Mouse (Mus musculus) midbrain, embryonic 16.5 days (tissue): ENCODE results near the gene Selenos. TPM values are rescaled to one million over a fixed set of nuclear protein-coding genes. Genes with fewer than 3 reads are reported as not detected.

Experiments
- ATAC-seq: fragments of 200-750 bp; cut with Nextera tagmentation; 2 replicates; pipeline ENCODE4 v1.8.0; 2017; ENCODE audit warnings: moderate TSS enrichment
- H3K27ac ChIP-seq: fragments of 300-500 bp; sonication (generic); 2 replicates; pipeline ENCODE4 v1.5.1; 2014; ENCODE audit warnings: mild to moderate bottlenecking, low read length, mixed read lengths
- H3K27me3 ChIP-seq: fragments of 300-500 bp; sonication (generic); 2 replicates; pipeline ENCODE4 v1.6.1; 2014; ENCODE audit warnings: low read depth, low read length, mixed read lengths; ENCODE audit not compliant: control insufficient read depth, insufficient read depth
- H3K36me3 ChIP-seq: fragments of 300-500 bp; sonication (generic); 2 replicates; pipeline ENCODE4 v1.6.1; 2014; ENCODE audit warnings: mild to moderate bottlenecking, low read length, moderate library complexity, mixed read lengths; ENCODE audit not compliant: control insufficient read depth, insufficient read depth
- H3K4me1 ChIP-seq: fragments of 300-500 bp; sonication (generic); 2 replicates; pipeline ENCODE4 v1.6.1; 2014; ENCODE audit warnings: mild to moderate bottlenecking, low read length, mixed read lengths; ENCODE audit not compliant: control insufficient read depth, insufficient read depth
- H3K4me2 ChIP-seq: fragments of 300-500 bp; sonication (generic); 2 replicates; pipeline ENCODE4 v1.6.1; 2014; ENCODE audit warnings: mild to moderate bottlenecking, low read length, mixed read lengths
- H3K4me3 ChIP-seq: fragments of 300-500 bp; sonication (generic); 2 replicates; pipeline ENCODE4 v1.5.1; 2014; ENCODE audit warnings: low read depth, mild to moderate bottlenecking, low read length, moderate library complexity, mixed read lengths
- H3K9ac ChIP-seq: fragments of 300-500 bp; sonication (generic); 2 replicates; pipeline ENCODE4 v1.6.1; 2014; ENCODE audit warnings: low read depth, low read length, mixed read lengths
- H3K9me3 ChIP-seq: fragments of 300-500 bp; sonication (generic); replicated peaks from 2 replicates; pipeline ENCODE4 v1.6.1; 2014; ENCODE audit warnings: mild to moderate bottlenecking, low read length, mixed read lengths; ENCODE audit not compliant: control insufficient read depth, poor library complexity, severe bottlenecking
- whole genome bisulfite sequencing: fragments of 180-500 bp; shearing (Covaris S2); extraction: QIAGEN DNeasy Blood & Tissue Kit; methylation state at CpG from one replicate; pipeline ENCODE4 v1.1.7; 2014; 5-methylcytosine and 5-hydroxymethylcytosine counted together
- polyA plus RNA-seq: library from polyadenylated mRNA; unstranded; fragments of >200 nt; fragmentation: Nextera tagmentation; extraction: Ambion mirVana; gene quantifications from 2 replicates; pipeline ENCODE4 v1.2.1, GENCODE M21; 2015

Gene Selenos
- 87.3 and 89.6 TPM in 2 replicates for polyA plus RNA-seq

DNA sequence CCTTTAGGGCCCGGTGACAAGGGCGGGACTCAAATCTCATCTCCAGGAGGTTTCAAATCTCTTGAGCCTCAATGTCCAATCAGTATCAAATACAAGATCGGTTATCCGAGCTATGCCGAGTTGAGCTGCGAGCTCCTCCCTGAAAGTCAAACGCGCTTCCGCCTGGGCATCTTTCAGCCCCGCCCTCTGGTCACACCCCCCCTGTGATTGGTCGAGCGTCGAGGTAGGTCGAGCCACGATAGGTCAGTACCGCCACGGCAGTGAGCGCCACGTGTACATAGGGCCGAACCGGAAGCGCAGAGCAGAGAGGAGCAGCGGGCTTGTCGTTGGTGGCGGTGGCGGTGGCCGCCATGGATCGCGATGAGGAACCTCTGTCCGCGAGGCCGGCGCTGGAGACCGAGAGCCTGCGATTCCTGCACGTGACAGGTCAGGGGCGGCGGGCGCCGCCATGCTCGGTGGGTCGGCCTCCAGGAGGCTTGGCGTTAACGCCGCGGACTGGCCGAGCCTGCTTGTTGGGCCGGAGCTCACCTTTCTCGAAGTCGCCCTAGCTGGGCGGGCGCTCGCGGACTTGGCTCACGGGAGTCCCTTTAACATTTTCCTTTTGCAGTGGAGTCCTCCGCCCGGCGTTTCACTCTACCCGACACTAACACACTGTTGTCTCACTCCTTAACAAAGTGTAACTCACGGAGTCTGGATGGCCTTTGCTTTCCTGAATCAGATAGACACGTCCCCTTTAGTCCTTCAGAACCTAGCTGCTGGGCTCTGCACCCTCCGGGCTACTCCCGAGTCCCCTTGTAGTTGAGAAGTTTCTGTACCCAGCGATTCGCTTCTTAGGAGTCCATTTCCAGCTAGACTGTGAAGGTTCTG is at the start of gene Selenos:
TSS of gene Selenos (plus strand) at position 286 of the 867 bp plus-strand sequence.
- H3K4me2 ChIP-seq, result peak within 1 kb of the TSS; percentile 95
- H3K9ac ChIP-seq, result peak within 1 kb of the TSS; percentile 87
- peak within 1 kb of the TSS; percentile 84 for H3K27ac ChIP-seq
- no peaks in the 10 kb centered on the region for H3K9me3 ChIP-seq
- peaks cover 21% of the 10 kb centered on the region for H3K4me1 ChIP-seq
- no peaks in the 10 kb centered on the region for H3K27me3 ChIP-seq
- peaks cover 24% of the 10 kb centered on the region for H3K36me3 ChIP-seq
- WGBS, result under 1% methylated on average over 61 of the region's 65 CpGs
- H3K4me3 ChIP-seq, result peak within 1 kb of the TSS; percentile 91
- peak; percentile 100 for ATAC-seq

- no peaks in the 10 kb centered on the region for H3K9me3 ChIP-seq
- no peak overlapping the region for H3K27ac ChIP-seq
- no peaks in the 10 kb centered on the region for H3K27me3 ChIP-seq
- H3K4me1 ChIP-seq, result no peaks in the 10 kb centered on the region
- no peak for ATAC-seq
- H3K4me2 ChIP-seq, result no peak overlapping the region
- WGBS, result 79% methylated on average over 8 of the region's 8 CpGs
- H3K4me3 ChIP-seq, result no peak overlapping the region
- H3K9ac ChIP-seq, result no peak overlapping the region
- H3K36me3 ChIP-seq, result no peaks in the 10 kb centered on the region
Observed at GRCm38 (mm10) chr7:66036809-66037208, 42.6 kb upstream of the Selenos start.

DNA sequence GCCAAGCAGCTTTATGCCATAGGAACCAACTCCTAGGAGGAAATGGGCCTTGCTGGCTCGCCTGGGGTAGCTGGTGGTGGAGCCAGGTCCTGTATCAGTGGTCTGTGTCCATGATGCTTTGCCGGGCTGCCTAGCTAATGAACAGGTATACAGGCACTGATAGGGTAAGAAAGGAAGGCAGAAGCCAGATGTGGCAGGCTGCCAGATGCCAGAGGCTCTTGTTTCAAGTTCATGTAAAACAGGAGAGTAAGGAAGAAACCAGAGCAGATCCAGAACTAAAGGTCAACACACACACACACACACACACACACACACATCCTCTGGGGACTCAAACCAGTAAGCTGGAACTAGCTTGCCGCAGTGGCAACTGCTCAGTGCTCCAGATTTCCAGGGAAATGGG is 41.2 kb upstream of the Selenos start:
- Histone ChIP-seq H3K27ac (no peak overlapping the region), H3K4me2 (no peak overlapping the region), H3K4me1 (no peaks in the 10 kb centered on the region)

DNA sequence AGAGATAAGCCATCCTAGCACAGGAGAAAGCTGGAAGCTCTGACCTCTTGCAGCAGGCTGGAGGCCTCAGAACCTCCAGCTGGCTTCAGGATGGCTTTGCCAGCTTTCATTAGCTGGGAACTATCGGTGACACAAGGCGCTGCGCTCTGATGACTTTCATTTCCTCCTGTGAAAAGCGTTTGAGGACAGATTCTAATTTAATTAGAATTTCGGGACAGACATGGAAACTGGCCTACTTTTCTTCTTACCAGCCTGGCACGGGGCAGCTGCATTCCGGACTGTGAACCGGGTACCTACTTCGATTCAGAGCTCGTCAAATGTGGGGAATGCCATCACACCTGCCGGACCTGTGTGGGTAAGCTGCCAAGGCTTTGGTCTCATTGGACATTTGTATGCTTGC is 40.7 kb upstream of the Selenos start:
- Histone ChIP-seq H3K4me2 (no peak overlapping the region), H3K27ac (no peak overlapping the region), H3K4me1 (no peaks in the 10 kb centered on the region), H3K27me3 (no peaks in the 10 kb centered on the region), H3K9me3 (no peaks in the 10 kb centered on the region), H3K9ac (no peak overlapping the region), H3K4me3 (no peak overlapping the region), H3K36me3 (no peaks in the 10 kb centered on the region)
- WGBS, result 83% methylated on average over 11 of the region's 11 CpGs
- ATAC-seq, result no peak

More for the DNA sequence above, 41.2 kb upstream of the Selenos start:
- H3K9me3 ChIP-seq, result no peaks in the 10 kb centered on the region
- no peak overlapping the region; the same call in 1 of the 2 replicates for H3K9ac ChIP-seq
- no peaks in the 10 kb centered on the region for H3K27me3 ChIP-seq
- 73% methylated on average over 3 of the region's 3 CpGs for whole genome bisulfite sequencing
- ATAC-seq, result no peak
- H3K36me3 ChIP-seq, result no peaks in the 10 kb centered on the region
- no peak overlapping the region for H3K4me3 ChIP-seq

DNA sequence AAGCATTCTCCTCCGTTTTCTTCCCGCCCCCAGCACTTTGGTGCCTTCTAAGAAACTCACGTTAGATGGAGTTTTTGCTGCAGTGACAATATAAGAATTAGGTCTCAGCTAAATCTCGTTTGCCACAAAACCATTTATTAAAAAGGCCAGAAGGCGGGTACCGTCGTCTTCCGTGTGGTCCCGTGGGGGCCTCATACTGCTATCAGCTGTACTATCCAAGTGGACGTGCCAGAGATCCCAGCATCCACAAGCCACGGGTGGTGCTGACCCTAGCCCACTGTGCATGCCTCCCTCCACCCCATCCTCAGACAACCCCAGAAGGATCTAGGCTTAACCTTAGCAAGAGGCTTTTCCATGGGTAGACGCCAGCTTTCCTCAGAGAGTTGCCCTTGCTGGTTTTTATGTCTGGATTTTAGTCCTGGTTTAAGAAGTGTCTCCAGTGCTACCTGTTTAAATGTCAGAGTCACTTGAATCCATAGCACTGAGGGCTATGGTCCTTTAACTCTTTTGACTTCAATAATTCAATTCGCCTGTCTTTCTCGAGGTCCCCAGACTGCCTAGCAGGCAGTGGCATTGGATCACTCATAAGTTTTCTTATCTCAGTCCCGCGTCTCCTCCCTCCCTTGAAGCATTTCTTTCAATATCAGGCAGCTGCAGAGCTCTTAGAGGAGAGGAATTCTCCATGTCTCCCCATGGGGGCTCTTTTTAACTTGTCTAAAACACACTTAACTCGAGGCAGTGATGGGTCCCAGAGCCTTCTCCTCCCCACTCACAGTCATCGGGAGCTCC is 39.2 kb upstream of the Selenos start:
- Histone ChIP-seq H3K4me2 (no peak overlapping the region), H3K36me3 (no peaks in the 10 kb centered on the region), H3K4me1 (peaks cover 4% of the 10 kb centered on the region), H3K9ac (no peak overlapping the region), H3K9me3 (no peaks in the 10 kb centered on the region), H3K4me3 (no peak overlapping the region), H3K27me3 (no peaks in the 10 kb centered on the region), H3K27ac (no peak overlapping the region)
- 73% methylated on average over 18 of the region's 18 CpGs for WGBS
- ATAC-seq, result no peak

DNA sequence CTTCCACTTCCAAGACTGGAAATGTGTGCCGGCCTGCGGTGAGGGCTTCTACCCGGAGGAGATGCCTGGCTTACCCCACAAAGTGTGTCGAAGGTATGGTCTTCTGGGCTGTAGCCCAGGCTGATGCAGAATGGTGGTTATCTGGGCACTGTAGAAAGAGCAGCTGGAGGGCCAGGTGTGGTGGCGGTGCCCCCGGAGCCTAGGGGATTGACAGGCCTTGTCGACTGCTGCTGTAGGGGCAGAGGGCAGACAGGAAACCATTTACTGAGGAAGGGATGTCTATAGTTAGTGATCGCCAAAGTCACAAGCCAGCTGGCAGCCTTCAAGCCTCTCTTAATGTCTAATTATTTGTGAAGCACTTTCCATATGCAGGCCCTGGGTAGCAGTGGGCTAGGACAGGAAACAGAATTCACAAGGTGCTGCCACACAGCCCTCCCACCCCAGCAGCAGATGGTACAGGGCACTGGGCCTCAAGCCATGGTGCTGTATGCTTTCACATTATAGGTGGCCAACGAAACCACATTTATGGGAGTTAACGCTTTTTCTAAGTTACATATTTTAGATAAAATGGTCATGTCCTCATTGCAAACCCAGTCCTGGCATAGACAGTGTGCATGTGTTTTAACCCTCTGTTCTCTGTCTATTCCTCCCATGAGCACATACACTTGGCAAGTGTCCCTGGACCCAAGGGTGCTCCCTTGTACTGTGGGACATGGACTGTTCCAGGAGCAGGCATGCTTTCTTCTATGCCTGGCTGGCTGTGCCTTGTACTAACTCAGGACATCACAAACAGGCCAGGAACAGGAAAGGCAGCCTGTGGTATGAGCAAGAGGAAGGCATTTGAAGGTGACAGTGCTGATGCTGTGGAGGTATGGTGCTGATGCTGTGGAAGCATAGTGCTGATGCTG is 35.6 kb upstream of the Selenos start, which contains the start of gene Gm45213:
TSS of gene Gm45213 (plus strand) at position 51 of the 908 bp plus-strand sequence.
- no peak within 1 kb of the TSS for H3K4me2 ChIP-seq
- H3K9me3 ChIP-seq, result no peaks in the 10 kb centered on the region
- no peak for ATAC-seq
- no peak within 1 kb of the TSS for H3K27ac ChIP-seq
- 80% methylated on average over 10 of the region's 10 CpGs for WGBS
- H3K4me1 ChIP-seq, result peaks cover 7% of the 10 kb centered on the region
- no peak within 1 kb of the TSS for H3K4me3 ChIP-seq
- no peak within 1 kb of the TSS for H3K9ac ChIP-seq
- H3K36me3 ChIP-seq, result no peaks in the 10 kb centered on the region
- no peaks in the 10 kb centered on the region for H3K27me3 ChIP-seq

GRCm38 (mm10) chr7:66044617-66045016 is 34.8 kb upstream of the Selenos start:
- ATAC-seq, result no peak
- no peak overlapping the region for H3K4me3 ChIP-seq
- H3K36me3 ChIP-seq, result no peaks in the 10 kb centered on the region
- H3K9me3 ChIP-seq, result no peaks in the 10 kb centered on the region
- 26% methylated on average over 9 of the region's 9 CpGs for WGBS
- H3K4me1 ChIP-seq, result peaks cover 7% of the 10 kb centered on the region
- no peak overlapping the region for H3K9ac ChIP-seq
- no peak overlapping the region for H3K4me2 ChIP-seq
- H3K27me3 ChIP-seq, result no peaks in the 10 kb centered on the region
- no peak overlapping the region for H3K27ac ChIP-seq
